ENCODE assay signal across 8 mouse cellular contexts in genomic region chr19:41831718-41832391, GRCm38 (mm10). TPM values are rescaled to one million over a fixed set of nuclear protein-coding genes. Genes with fewer than 3 reads are reported as not detected.
DNase-seq lines count a peak whose midpoint lies in the region; ATAC-seq and TF ChIP-seq lines count a peak whose summit lies in the region.

No protein-coding gene starts in this region.

- H3K27me3 ChIP-seq in thymus, adult 2 months (ENCODE audit: control insufficient read depth, insufficient read depth, low read length), result no peaks in the 10 kb centered on the region
- H3K27me3 ChIP-seq in limb, embryonic 15.5 days, result peaks cover 44% of the 10 kb centered on the region
- H3K27me3 ChIP-seq in stomach, embryonic 14.5 days (ENCODE audit: control insufficient read depth, insufficient read depth, low read length), result no peaks in the 10 kb centered on the region

- H3K4me1 ChIP-seq in thymus, adult 2 months (replicated peaks; ENCODE audit: control insufficient read depth, insufficient read depth, low read length), result peaks cover 23% of the 10 kb centered on the region
- H3K4me1 ChIP-seq in limb, embryonic 15.5 days, result peaks cover 22% of the 10 kb centered on the region
- H3K4me1 ChIP-seq in stomach, embryonic 14.5 days (ENCODE audit: control insufficient read depth, insufficient read depth, low read length), result 0 out of 2 replicates have a peak, but pooled peaks cover 5% of the 10 kb centered on the region
- 0 out of 2 replicates have a peak, but pooled peaks cover 4% of the 10 kb centered on the region for H3K4me1 ChIP-seq in lung, adult 2 months (ENCODE audit: control insufficient read depth, insufficient read depth, low read length)

- WGBS in thymus, adult 2 months, result 78% methylated on average over 14 of the region's 14 CpGs
- WGBS in limb, embryonic 15.5 days, result 12% methylated on average over 14 of the region's 14 CpGs
- 12% methylated on average over 14 of the region's 14 CpGs for WGBS in stomach, embryonic 14.5 days
- WGBS in lung, adult 2 months, result 60% methylated on average over 14 of the region's 14 CpGs

- no peak for TF ChIP-seq CTCF in thymus, adult 2 months (IDR thresholded peaks at IDR 0.05; ENCODE audit: borderline replicate concordance, control insufficient read depth, extremely low read depth, insufficient read depth, low read length, poor library complexity)
- TF ChIP-seq CTCF in lung, adult 2 months (IDR thresholded peaks at IDR 0.05; ENCODE audit: insufficient read depth, low read length), result no peak

- no peak for ATAC-seq in limb, embryonic 15.5 days (ENCODE audit: insufficient number of reproducible peaks, low FRiP score, low TSS enrichment, low read depth)
- ATAC-seq in stomach, embryonic 14.5 days (ENCODE audit: insufficient number of reproducible peaks, insufficient read depth, low FRiP score, low read depth), result no peak

- no peak overlapping the region for H3K27ac ChIP-seq in thymus, adult 2 months (ENCODE audit: control insufficient read depth, insufficient read depth, low read length)
- H3K27ac ChIP-seq in limb, embryonic 15.5 days, result no peak overlapping the region
- no peak overlapping the region for H3K27ac ChIP-seq in stomach, embryonic 14.5 days (ENCODE audit: low read length)

- peak overlapping the region; percentile 79; the same call in 1 of the 2 replicates for H3K4me3 ChIP-seq in thymus, adult 2 months (ENCODE audit: control insufficient read depth, insufficient read depth, low read length)
- peak overlapping the region; percentile 65 for H3K4me3 ChIP-seq in limb, embryonic 15.5 days
- peak overlapping the region; percentile 57 for H3K4me3 ChIP-seq in stomach, embryonic 14.5 days (ENCODE audit: low read depth, low read length)
- H3K4me3 ChIP-seq in lung, adult 2 months (replicated peaks; ENCODE audit: extremely low read depth, low read depth, low read length), result no peak overlapping the region

- no peak overlapping the region for H3K9ac ChIP-seq in limb, embryonic 15.5 days
- no peak overlapping the region for H3K9ac ChIP-seq in stomach, embryonic 14.5 days (replicated peaks; ENCODE audit: low read depth, low read length)

- peak overlapping the region; percentile 99 for H3K4me2 ChIP-seq in limb, embryonic 15.5 days
- H3K4me2 ChIP-seq in stomach, embryonic 14.5 days (replicated peaks; ENCODE audit: low read depth, low read length), result peak overlapping the region; percentile 93

- TF ChIP-seq POLR2A in thymus, adult 2 months (IDR thresholded peaks at IDR 0.05; ENCODE audit: control insufficient read depth, extremely low read depth, insufficient read depth, low read length, poor library complexity), result no peak
- no peak for TF ChIP-seq POLR2A in lung, adult 2 months (IDR thresholded peaks at IDR 0.05; ENCODE audit: borderline replicate concordance, extremely low read depth, low read depth, low read length)

- no peaks in the 10 kb centered on the region for H3K36me3 ChIP-seq in thymus, adult 2 months (ENCODE audit: control insufficient read depth, insufficient read depth, low read length)
- H3K36me3 ChIP-seq in limb, embryonic 15.5 days, result no peaks in the 10 kb centered on the region
- H3K36me3 ChIP-seq in stomach, embryonic 14.5 days (ENCODE audit: control insufficient read depth, insufficient read depth, low read length), result no peaks in the 10 kb centered on the region

- H3K9me3 ChIP-seq in limb, embryonic 15.5 days, result no peaks in the 10 kb centered on the region
- no peaks in the 10 kb centered on the region for H3K9me3 ChIP-seq in stomach, embryonic 14.5 days (ENCODE audit: control insufficient read depth, low read depth, low read length)

- DNase-seq in cerebellum, postnatal 10 days, result peak; percentile 23 to 27
- no peak for DNase-seq in cerebellum, postnatal 36 days
- no peak for DNase-seq in thymus, adult 2 months
- DNase-seq in thymus, postnatal 10 days (ENCODE audit: low spot score in 2 of 2), result no peak
- no peak for DNase-seq in thymus, postnatal 0 days (ENCODE audit: low spot score)
- DNase-seq in lung, adult 2 months, result no peak

RNA-seq across cellular contexts. Expression of gene Frat1, which starts 2.1 kb away (rescaled TPM):
- 15.4 and 26.4 TPM in 2 replicates for polyA plus RNA-seq in thymus, adult 2 months (2012; rRNA removed)
- 3.8 and 4.0 TPM in 2 replicates for polyA plus RNA-seq in limb, embryonic 15.5 days (2015; fragmentation: Nextera tagmentation; extraction: Ambion mirVana)
- polyA plus RNA-seq in stomach, embryonic 14.5 days (2014; fragmentation: Nextera tagmentation; extraction: Ambion mirVana), result 12.9 and 14.1 TPM in 2 replicates
- polyA plus RNA-seq in thymus, postnatal 0 days (2015; fragmentation: Nextera tagmentation; extraction: Ambion mirVana), result 18.6 and 21.3 TPM in 2 replicates
- polyA plus RNA-seq in lung, adult 2 months (2012; rRNA removed), result 3.6 and 4.7 TPM in 2 replicates

RNA-seq across cellular contexts. Expression of gene Frat2, which starts 16.1 kb away (rescaled TPM):
- 27.4 and 44.5 TPM in 2 replicates for polyA plus RNA-seq in thymus, adult 2 months (2012; rRNA removed)
- 2.1 and 2.2 TPM in 2 replicates for polyA plus RNA-seq in limb, embryonic 15.5 days (2015; fragmentation: Nextera tagmentation; extraction: Ambion mirVana)
- 3.5 and 5.0 TPM in 2 replicates for polyA plus RNA-seq in stomach, embryonic 14.5 days (2014; fragmentation: Nextera tagmentation; extraction: Ambion mirVana)
- polyA plus RNA-seq in thymus, postnatal 0 days (2015; fragmentation: Nextera tagmentation; extraction: Ambion mirVana), result 12.1 and 16.0 TPM in 2 replicates
- 3.3 and 4.3 TPM in 2 replicates for polyA plus RNA-seq in lung, adult 2 months (2012; rRNA removed)

RNA-seq across cellular contexts. Expression of gene Arhgap19, which starts 30.0 kb away (rescaled TPM):
- polyA plus RNA-seq in thymus, adult 2 months (2012; rRNA removed), result 18.8 and 23.0 TPM in 2 replicates
- polyA plus RNA-seq in limb, embryonic 15.5 days (2015; fragmentation: Nextera tagmentation; extraction: Ambion mirVana), result 16.2 and 17.2 TPM in 2 replicates
- polyA plus RNA-seq in stomach, embryonic 14.5 days (2014; fragmentation: Nextera tagmentation; extraction: Ambion mirVana), result 25.2 and 25.7 TPM in 2 replicates
- polyA plus RNA-seq in thymus, postnatal 0 days (2015; fragmentation: Nextera tagmentation; extraction: Ambion mirVana), result 25.3 and 27.0 TPM in 2 replicates
- 1.3 and 2.2 TPM in 2 replicates for polyA plus RNA-seq in lung, adult 2 months (2012; rRNA removed)

Comparison
In these comparisons a context has a peak if more than half of its experiments do, and no peak if none do; other contexts are left out.
1. DNase-seq: peak in cerebellum, postnatal 10 days (2 of 2); none in cerebellum, postnatal 36 days (0 of 2), thymus, adult 2 months (single experiment), thymus, postnatal 10 days (0 of 2), thymus, postnatal 0 days (single experiment) and lung, adult 2 months (single experiment).